Mouse (Mus musculus) heart, embryonic 16.5 days (tissue): ENCODE results near the gene F5. TPM values are rescaled to one million over a fixed set of nuclear protein-coding genes. Genes with fewer than 3 reads are reported as not detected.

Experiments
- ATAC-seq: fragments of 200-750 bp; cut with Nextera tagmentation; replicated peaks from 2 replicates; pipeline ENCODE4 v1.8.0; 2017; ENCODE audit warnings: moderate number of reproducible peaks; ENCODE audit not compliant: insufficient read depth, low FRiP score; ENCODE audit errors: extremely low read depth
- H3K27ac ChIP-seq: fragments of 300-500 bp; sonication (generic); 2 replicates; pipeline ENCODE4 v1.5.1; 2014; ENCODE audit warnings: mild to moderate bottlenecking, low read length, control low read depth, moderate library complexity
- H3K27me3 ChIP-seq: fragments of 300-500 bp; sonication (generic); 2 replicates; pipeline ENCODE4 v1.6.1; 2014; ENCODE audit warnings: low read length, mixed read lengths; ENCODE audit not compliant: control insufficient read depth, insufficient read depth
- H3K36me3 ChIP-seq: fragments of 300-500 bp; sonication (generic); 2 replicates; pipeline ENCODE4 v1.6.1; 2014; ENCODE audit not compliant: control insufficient read depth, insufficient read depth
- H3K4me1 ChIP-seq: fragments of 300-500 bp; sonication (generic); 2 replicates; pipeline ENCODE4 v1.6.1; 2014; ENCODE audit warnings: low read length, mixed read lengths; ENCODE audit not compliant: control insufficient read depth, insufficient read depth
- H3K4me2 ChIP-seq: fragments of 300-500 bp; sonication (generic); 2 replicates; pipeline ENCODE4 v1.6.1; 2014; ENCODE audit warnings: low read depth, mild to moderate bottlenecking, control low read depth, low read length
- H3K4me3 ChIP-seq: fragments of 300-500 bp; sonication (generic); 2 replicates; pipeline ENCODE4 v1.5.1; 2014; ENCODE audit warnings: mild to moderate bottlenecking, control low read depth, low read length
- H3K9ac ChIP-seq: fragments of 300-500 bp; sonication (generic); 2 replicates; pipeline ENCODE4 v1.6.1; 2014; ENCODE audit warnings: low read length, control low read depth
- H3K9me3 ChIP-seq: fragments of 300-500 bp; sonication (generic); replicated peaks from 2 replicates; pipeline ENCODE4 v1.6.1; 2016; ENCODE audit warnings: low read length; ENCODE audit not compliant: control insufficient read depth
- WGBS: fragments of 180-500 bp; shearing (Covaris S2); extraction: QIAGEN DNeasy Blood & Tissue Kit; methylation state at CpG from one replicate; pipeline ENCODE4 v1.1.7; 2014; 5-methylcytosine and 5-hydroxymethylcytosine counted together
- polyA plus RNA-seq: library from polyadenylated mRNA; unstranded; fragments of >200 nt; fragmentation: Nextera tagmentation; extraction: Ambion mirVana; gene quantifications from 2 replicates; pipeline ENCODE4 v1.2.1, GENCODE M21; 2015

The F5 gene
- polyA plus RNA-seq, 1 experiment from 2014 or later: 0.21 TPM

GRCm38 (mm10) chr1:164139464-164139863 lies 12.2 kb upstream of the F5 start:
- H3K27ac ChIP-seq: no peak overlapping the region
- H3K27me3 ChIP-seq: no peaks in the 10 kb centered on the region
- peaks cover 2% of the 10 kb centered on the region; the same call in 1 of the 2 replicates for H3K4me1 ChIP-seq
- no peaks in the 10 kb centered on the region for H3K36me3 ChIP-seq
- H3K9me3 ChIP-seq: no peaks in the 10 kb centered on the region
- no peak overlapping the region for H3K4me3 ChIP-seq
- no peak overlapping the region for H3K4me2 ChIP-seq
- no peak for ATAC-seq
- H3K9ac ChIP-seq: no peak overlapping the region
- WGBS: 54% methylated on average over 4 of the region's 4 CpGs

GRCm38 (mm10) chr1:164149083-164149482 lies 2.6 kb upstream of the F5 start:
- no peak for ATAC-seq
- 89% methylated on average over 7 of the region's 7 CpGs for WGBS
- Histone ChIP-seq H3K4me1 (no peaks in the 10 kb centered on the region), H3K9me3 (no peaks in the 10 kb centered on the region), H3K4me2 (no peak overlapping the region), H3K27me3 (no peaks in the 10 kb centered on the region), H3K9ac (no peak overlapping the region), H3K36me3 (no peaks in the 10 kb centered on the region), H3K4me3 (no peak overlapping the region), H3K27ac (no peak overlapping the region)

- WGBS: 80% methylated on average over 5 of the region's 5 CpGs
- Histone ChIP-seq H3K4me1 (no peaks in the 10 kb centered on the region), H3K27me3 (no peaks in the 10 kb centered on the region; the same call in 1 of the 2 replicates), H3K9me3 (no peaks in the 10 kb centered on the region), H3K4me3 (no peak overlapping the region), H3K36me3 (no peaks in the 10 kb centered on the region), H3K9ac (no peak overlapping the region), H3K27ac (no peak overlapping the region), H3K4me2 (no peak overlapping the region)
- no peak for ATAC-seq
These were observed 1.2 kb downstream of the F5 start for GRCm38 (mm10) chr1:164152836-164153235.

GRCm38 (mm10) chr1:164154983-164155382 lies 3.3 kb downstream of the F5 start:
- no peaks in the 10 kb centered on the region; the same call in 1 of the 2 replicates for H3K27me3 ChIP-seq
- no peak overlapping the region for H3K9ac ChIP-seq
- no peaks in the 10 kb centered on the region for H3K36me3 ChIP-seq
- no peaks in the 10 kb centered on the region for H3K4me1 ChIP-seq
- ATAC-seq: no peak
- H3K27ac ChIP-seq: no peak overlapping the region
- no peak overlapping the region for H3K4me3 ChIP-seq
- 74% methylated on average over 3 of the region's 3 CpGs for WGBS
- no peak overlapping the region for H3K4me2 ChIP-seq
- no peaks in the 10 kb centered on the region for H3K9me3 ChIP-seq

- Histone ChIP-seq H3K9me3 (no peaks in the 10 kb centered on the region), H3K4me3 (no peak overlapping the region), H3K9ac (no peak overlapping the region), H3K27ac (no peak overlapping the region), H3K4me2 (no peak overlapping the region), H3K36me3 (no peaks in the 10 kb centered on the region), H3K27me3 (no peaks in the 10 kb centered on the region; the same call in 1 of the 2 replicates), H3K4me1 (no peaks in the 10 kb centered on the region)
- no peak for ATAC-seq
- WGBS: 68% methylated on average over 4 of the region's 4 CpGs
These were observed 6.9 kb downstream of the F5 start for GRCm38 (mm10) chr1:164158571-164158970.

GRCm38 (mm10) chr1:164159781-164160180 lies 8.1 kb downstream of the F5 start:
- Histone ChIP-seq H3K4me1 (no peaks in the 10 kb centered on the region), H3K4me3 (no peak overlapping the region), H3K4me2 (no peak overlapping the region), H3K27ac (no peak overlapping the region), H3K9ac (no peak overlapping the region), H3K9me3 (no peaks in the 10 kb centered on the region), H3K36me3 (no peaks in the 10 kb centered on the region), H3K27me3 (no peaks in the 10 kb centered on the region; the same call in 1 of the 2 replicates)
- 74% methylated on average over 2 of the region's 2 CpGs for WGBS
- ATAC-seq: no peak

- H3K4me1 ChIP-seq: no peaks in the 10 kb centered on the region
- H3K4me3 ChIP-seq: no peak overlapping the region
These were observed 11.1 kb downstream of the F5 start for GRCm38 (mm10) chr1:164162745-164163144.

GRCm38 (mm10) chr1:164168818-164169217 lies 17.2 kb downstream of the F5 start:
- Histone ChIP-seq H3K36me3 (no peaks in the 10 kb centered on the region), H3K4me3 (no peak overlapping the region), H3K4me2 (no peak overlapping the region), H3K4me1 (no peaks in the 10 kb centered on the region), H3K27ac (no peak overlapping the region), H3K9me3 (no peaks in the 10 kb centered on the region), H3K27me3 (no peaks in the 10 kb centered on the region), H3K9ac (no peak overlapping the region)
- ATAC-seq: no peak
- WGBS: 67% methylated on average over 4 of the region's 4 CpGs

More at GRCm38 (mm10) chr1:164162745-164163144, 11.1 kb downstream of the F5 start:
- Histone ChIP-seq H3K4me2 (no peak overlapping the region), H3K9me3 (no peaks in the 10 kb centered on the region), H3K27me3 (no peaks in the 10 kb centered on the region), H3K27ac (no peak overlapping the region), H3K9ac (no peak overlapping the region), H3K36me3 (no peaks in the 10 kb centered on the region)
- ATAC-seq: no peak
- 72% methylated on average over 5 of the region's 5 CpGs for WGBS

- WGBS: 38% methylated on average over 2 of the region's 2 CpGs
- no peak for ATAC-seq
- Histone ChIP-seq H3K4me2 (no peak overlapping the region), H3K27me3 (no peaks in the 10 kb centered on the region), H3K27ac (no peak overlapping the region), H3K9ac (no peak overlapping the region), H3K4me3 (no peak overlapping the region), H3K9me3 (no peaks in the 10 kb centered on the region), H3K36me3 (no peaks in the 10 kb centered on the region), H3K4me1 (no peaks in the 10 kb centered on the region)
These were observed 18.8 kb downstream of the F5 start for GRCm38 (mm10) chr1:164170434-164170833.
